Mouse (Mus musculus): ENCODE measurements around the gene Catsper4.
A peak's percentile ranks its signal among the peaks of the same experiment; 100 is the strongest.

Catsper4 gene

DNA sequence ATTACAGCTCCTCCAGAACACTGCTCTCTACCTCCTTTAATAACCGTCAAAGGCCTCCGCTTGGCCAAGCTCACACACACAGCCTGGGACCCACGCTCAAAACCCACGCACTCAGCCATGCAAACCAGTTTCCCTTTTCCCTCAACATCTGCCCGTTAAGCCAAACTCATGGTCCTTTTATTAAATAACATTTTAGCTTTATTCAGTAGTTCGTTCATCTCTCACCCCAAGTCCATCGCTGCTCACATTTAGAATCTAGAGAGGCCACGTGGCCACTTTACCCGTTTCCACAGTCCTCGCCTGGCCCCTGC lies 23.7 kb upstream of the Catsper4 start:
- no peak for DNase-seq (ENCODE audit: low read depth, low spot score)

DNA sequence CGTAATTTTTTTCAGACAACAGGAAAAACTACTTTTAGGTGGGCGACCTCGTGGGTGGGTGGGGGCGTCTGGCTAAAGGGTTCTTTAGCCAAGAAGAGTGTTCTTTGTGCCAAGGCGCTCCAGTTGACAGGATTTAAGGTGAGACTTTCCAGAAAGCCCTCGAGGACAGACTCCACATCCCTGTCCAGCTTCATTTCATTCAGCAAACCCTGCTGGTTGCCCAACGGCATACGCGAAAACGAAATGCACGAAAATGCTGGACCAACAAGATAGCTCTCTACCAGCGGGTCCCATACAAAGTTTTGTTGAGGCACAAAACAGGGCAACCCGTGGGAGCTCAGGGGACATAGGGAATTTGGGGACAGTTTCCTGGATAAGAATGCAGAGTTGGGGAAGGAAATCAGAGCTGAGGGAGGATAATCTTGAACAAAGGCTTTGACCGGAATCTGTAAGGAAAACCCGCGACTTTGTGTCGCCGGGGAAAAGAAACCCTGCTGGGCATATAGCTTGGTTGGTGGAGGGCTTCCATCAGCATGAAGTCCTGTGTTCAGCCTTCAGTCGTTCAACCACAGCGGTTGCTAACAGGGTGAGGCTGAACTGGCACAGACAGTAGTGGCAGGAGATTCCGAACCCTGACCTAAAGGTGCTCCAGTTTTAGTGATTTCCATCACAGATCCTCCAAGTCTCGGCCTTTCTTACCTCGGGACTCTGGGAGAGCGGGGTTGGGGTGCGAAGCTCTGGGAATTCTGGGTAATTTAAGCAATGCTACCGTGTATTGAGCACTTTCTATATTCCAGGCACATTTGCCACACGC lies 23.1 kb upstream of the Catsper4 start:
- DNase-seq (ENCODE audit: low read depth, low spot score) = no peak

DNA sequence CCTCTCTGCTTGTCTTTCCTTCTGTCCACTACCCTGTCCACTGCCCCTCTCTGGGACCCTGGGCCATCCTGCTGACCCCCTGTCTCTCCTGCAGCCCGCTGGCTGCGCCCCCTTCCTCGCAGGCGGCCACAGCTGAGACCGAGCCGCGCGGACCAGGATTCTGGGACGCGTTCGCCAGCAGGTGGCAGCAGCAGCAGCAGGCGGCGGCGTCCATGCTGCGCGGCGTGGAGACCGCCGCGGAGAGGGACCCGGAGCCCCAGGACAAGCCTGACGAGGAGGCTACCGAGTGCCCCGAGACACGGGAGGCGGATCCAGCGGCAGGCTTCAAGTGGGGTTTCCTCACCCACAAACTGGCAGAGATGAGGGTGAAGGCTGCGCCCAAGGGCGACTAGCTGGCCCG lies 22.5 kb upstream of the Catsper4 start:
- no peak for DNase-seq (ENCODE audit: low read depth, low spot score)

DNA sequence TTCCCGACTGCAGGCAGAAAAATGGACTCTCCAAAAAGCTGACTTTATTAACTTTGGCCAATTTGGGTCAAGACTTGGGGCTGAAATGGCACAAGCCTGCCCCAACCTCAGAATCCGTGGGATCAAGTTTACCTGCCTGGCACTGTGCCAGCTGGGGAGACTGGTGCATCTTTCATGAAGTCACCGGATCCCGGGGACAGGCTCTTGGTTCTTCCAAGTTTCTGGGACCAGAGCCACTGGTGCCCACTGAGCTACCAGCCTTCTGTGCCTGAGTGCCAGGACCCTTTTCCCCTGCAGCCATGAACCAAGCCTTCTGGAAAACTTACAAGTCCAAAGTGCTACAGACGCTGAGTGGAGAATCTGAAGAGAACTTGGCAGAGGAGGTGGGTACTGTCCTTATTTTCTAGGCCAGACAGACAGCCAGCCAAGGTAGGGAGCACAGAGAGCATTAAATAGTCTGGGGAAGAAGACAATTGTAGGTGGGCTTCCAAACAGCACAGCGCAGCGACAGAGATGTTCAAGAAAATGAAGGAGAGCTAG lies 19.6 kb upstream of the Catsper4 start, which contains the start of gene Gm30191:
TSS of gene Gm30191 (plus strand) at position 217 of the 540 bp plus-strand sequence.
- DNase-seq (ENCODE audit: low read depth, low spot score) = no peak

DNA sequence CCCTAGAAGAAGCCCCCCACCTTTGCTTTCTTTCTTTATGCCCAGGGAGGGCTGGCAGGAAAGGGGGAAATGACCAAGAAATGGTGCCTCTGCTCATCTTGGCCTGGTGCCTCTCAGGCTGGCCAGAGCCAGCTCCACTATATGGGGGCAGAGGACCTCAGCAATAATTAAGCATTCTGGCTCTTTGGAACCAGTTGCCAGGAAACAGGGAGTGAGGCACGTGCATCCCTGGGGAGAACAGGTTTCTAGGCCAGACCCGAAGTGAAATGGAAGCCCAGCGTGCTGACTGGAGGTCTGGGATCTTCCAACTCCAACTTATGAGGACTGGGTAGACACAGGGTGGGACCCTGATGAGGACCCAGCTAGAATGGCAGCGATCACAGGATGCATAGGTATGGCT lies 19.1 kb upstream of the Catsper4 start:
- DNase-seq (ENCODE audit: low read depth, low spot score) = no peak

DNA sequence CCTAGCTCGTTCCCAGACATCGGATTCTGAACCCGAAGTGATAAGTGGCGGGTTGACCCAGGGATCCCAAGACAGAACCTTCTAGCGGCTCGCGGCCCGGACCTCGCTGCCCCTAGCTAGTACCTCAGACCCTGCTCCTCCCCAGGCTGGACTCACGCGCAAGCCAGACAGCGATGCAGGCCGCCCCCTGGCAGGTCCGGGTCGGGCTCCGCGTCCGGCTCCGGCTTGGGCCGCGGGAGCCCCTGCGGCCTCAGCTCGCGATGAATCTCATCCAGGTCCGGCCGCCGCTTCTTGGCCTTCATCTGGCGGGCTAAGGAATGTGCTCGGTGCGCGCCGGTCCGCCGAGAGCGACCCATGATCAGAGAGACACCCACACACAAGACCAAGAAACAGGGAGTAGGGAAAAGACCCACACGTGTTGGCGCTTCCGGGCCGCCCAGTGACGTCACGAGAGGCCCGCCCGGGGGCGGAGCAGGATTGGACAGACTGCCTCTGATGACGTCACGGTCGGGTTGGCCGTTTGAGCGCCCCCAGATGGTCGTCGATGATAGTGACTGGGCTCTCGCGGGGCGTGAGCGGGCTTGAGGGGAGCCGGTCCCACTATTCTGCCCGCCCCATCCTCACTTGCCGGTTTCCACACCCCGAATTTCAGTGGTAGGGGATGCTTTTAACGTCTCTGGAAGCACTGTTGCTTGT lies 18.1 kb upstream of the Catsper4 start, which contains the start of gene Zfp593:
TSS of gene Zfp593 (minus strand) at position 445 of the 696 bp plus-strand sequence.
- DNase-seq (ENCODE audit: low read depth, low spot score) = peak; percentile 90

DNA sequence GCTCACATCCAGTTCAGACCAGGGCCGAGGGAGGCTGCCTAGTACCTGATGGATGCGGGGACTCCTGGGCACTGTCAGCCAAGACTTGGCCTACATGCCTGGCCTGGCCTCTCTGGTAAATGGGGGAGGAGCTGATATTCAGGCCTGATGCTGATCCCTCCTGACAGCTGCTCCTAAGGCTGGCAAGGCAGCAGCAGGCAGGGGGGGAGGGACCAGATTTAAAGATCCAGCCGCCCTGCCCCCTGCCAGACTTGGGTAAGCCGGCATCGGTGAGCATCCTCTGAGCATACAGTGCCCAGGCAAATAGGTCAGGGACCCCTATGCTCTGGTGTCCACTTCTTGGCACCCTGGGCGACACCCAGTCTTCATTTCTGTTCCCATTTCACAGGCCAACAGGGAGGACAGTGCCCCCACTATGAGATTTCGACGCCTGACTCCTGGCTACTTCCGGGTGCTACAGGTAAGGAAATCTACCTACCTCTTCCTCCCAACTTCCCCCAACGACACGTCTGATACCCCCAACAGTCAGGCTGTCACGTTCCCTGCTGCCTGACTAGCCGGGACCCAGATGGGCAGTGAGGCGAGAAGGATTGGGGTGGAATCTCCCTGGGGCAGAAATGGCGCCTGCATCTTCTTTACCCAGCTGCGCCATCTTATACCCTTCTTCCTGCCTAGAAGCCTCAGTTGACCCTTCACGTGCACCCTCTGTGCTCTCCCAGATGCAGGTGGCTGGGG lies 16.5 kb upstream of the Catsper4 start, which contains the start of gene E130218I03Rik:
TSS of gene E130218I03Rik (plus strand) at position 147 of the 735 bp plus-strand sequence.
- no peak for DNase-seq (ENCODE audit: low read depth, low spot score)

DNA sequence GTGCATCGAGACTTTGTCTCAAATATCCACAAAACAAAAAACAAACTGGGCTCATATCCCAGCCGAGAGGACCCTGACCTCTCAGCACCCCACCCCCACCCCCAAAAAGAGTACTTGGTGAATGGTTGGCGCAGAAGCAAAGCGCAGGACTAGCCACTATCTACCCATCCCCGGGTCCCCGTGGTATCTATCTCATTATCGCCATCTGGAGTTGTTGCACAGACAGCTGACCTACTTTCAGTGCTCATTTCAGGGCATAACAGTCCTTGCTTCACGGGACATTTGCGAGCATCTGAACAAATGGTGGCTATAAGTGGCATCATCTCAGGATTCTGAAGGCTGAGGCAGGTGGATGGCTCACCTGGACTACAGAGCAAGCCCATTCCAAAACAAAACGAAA lies 11.5 kb upstream of the Catsper4 start:
- peak; percentile 11 for DNase-seq (ENCODE audit: low read depth, low spot score)

DNA sequence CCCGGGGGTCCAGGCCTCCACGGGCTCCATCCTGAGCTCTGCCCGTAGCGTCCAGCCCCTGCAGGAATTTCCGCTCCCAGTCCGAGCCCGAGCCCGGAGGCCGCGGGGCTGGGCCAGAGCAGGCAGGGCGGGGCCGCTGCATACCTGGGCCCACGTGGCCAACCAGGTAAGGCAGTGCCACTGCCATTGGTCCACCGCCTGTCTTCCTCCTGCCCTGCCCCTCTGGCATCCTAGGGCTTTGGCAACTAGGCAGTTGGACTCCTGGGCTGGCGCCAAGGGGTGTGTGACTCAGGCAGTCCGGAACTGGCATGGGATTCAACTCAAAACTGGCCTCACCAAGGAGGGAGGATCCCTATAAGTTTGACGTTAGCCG lies 11.1 kb upstream of the Catsper4 start, which contains the start of gene Cnksr1:
TSS of gene Cnksr1 (minus strand) at position 121 of the 373 bp plus-strand sequence.
- peak; percentile 81 for DNase-seq (ENCODE audit: low read depth, low spot score)

DNA sequence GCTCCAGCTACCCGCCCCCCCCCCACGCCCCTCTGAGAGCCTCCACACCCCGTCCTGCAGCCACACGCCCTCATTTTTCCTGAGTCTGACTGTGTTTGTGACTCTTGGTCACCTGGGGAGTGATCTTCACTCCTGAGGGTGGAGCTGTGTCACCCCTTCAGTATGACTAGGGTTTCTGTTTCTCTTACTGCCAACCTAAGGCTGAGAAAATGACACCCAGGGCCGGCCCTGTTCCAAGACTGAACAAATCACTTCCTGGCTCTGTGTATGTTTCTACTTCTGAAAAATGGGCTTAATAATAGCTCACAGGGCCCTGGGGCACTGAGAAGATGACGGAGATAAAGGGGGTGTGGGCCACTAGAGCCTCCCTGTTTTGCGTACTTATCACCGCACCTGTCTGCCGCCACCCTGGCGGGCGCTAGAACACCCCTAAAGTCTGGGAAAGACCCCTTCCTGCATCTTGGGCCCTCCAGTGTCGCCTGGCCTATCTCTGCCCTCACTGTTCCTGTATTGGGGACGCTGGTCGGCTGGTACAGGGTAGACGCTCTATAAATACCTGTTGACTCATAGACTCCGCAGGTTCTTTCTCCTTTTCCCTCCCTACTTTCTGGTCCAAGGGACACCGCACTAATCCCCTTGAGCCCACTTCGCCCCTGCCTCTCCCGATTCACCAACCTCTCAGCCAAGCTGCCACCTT lies 10.5 kb upstream of the Catsper4 start:
- peak; percentile 20 for DNase-seq (ENCODE audit: low read depth, low spot score)

DNA sequence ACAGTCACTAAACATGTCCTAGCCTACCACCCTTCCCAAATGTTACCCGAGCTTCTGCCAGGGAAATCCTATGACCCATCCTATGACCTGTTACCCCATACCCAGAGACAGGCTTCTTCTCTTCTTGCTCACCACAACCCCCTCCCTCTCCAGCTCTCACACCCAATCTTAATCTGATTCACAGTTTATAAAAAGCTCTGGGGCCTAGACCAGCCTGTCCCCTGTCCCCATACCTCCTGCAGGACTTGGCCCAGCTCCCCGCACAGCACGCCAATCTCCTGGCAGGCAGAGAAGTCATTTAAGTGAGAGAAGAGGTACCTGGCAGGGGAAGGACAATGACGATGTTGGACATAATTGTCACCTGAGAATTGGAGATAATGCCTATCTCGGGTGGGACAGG lies 7.7 kb upstream of the Catsper4 start:
- DNase-seq (ENCODE audit: low read depth, low spot score) = no peak

DNA sequence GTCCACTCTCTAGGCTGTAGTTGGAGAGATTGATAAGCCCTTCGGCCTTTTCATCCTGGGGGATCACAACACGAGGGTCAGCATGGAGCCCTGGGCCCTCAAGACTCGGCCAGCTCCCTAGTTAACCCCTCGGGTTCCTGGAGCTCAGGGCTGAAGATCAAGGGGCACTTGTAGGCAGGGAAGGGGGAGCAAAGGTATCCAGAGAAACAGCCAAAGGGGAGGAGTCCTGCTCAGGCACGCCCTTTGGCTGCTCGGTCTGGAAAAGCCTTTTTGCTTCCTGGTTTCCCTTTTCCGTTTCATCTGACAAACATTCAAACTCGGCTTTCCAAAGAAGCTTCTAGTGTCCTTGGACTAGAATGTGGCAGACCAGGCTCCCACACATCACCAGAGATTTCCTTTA lies 3.2 kb upstream of the Catsper4 start:
- no peak for DNase-seq (ENCODE audit: low read depth, low spot score)

DNA sequence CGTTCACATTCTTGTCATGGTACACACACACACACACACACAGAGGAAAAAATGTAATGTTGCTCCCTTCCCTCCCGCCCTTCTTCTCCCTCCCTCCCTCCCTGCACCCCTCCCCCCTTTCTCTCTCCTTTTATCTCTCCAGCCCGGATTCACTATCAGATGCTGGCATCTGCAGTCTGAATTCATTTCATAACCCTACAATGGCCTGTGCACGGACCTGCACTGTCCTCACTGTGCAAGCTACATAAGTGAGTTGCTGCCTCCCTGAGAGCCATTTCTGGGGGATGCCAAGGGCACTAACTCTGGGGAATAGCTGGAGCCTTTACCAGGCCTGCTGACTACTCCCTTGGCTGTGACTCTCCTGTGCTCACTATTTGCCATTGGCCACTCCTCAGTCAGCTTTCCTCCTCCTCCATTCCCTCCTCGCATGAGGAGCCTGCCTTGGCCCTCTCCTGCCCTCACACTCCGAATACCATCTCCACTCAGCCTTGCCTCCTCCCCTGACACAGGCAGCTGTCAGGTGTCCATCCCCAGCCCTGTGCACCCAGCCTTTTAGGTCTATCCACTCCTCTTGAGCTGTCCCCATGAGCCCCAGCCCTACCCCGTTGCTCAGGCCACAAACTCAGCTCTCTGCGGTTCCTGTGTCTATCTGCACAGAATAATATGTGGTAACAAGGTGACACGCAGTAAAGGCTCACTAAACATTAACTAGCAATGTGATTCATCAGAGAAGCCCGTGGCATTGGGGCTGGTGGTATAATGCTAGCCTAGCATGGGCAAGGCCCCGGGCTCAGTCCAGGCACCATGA lies 4.2 kb downstream of the Catsper4 start:
- no peak for DNase-seq (ENCODE audit: low read depth, low spot score)

DNA sequence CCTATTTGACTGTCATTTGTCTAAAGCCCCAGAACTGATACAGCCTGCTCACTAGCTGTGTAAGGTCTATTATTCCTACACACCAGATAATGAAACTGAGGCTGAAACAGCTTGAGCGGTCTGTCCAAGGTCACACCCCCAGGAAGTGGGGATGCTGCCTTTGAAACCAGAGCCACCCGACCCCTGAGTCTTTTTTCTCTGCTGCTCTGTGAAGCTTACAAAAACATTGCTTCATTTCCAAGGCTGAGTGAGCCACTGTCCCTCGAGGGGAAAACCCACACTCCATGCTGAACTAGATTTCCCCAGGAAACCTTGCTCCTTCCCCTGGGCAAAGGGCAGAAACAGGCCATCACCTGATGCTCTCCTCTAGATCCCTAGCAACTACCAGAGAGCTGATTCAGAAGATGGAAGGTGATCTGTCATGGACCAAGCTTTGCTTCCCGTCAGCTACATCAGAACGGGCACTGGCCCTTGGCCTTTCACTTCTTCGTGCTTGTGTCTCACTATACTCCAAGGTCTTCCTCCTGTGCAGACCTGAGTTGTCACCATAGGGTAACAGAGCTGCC lies 20.6 kb downstream of the Catsper4 start:
- no peak for DNase-seq (ENCODE audit: low read depth, low spot score)

DNA sequence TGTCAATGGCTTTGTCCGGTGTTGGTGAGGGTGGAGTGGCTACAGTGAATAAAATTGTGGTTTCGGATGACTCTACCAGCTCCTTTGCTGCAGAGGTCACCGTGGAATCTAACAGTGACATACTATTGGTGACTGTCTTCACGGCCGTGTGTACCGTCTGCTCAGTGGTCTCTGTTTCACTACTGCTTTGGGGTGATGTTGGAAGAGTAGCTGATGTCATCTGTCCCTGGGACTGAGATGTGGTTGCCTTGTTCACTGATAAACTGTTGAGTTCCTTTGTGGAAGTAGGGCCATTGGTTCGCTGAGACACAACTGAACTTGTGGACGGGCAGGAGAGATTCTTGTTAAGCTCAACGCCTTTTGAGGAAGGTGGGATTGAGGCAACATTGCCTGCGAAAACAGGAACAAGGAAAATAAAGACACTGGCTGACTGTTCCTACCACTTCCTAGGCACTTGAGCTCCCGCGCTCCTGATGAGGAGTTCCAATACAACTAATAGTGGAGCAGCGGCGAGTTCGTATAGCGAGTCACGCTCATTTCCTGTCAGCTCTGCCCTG lies 23.8 kb downstream of the Catsper4 start:
- DNase-seq (ENCODE audit: low read depth, low spot score) = no peak

DNA sequence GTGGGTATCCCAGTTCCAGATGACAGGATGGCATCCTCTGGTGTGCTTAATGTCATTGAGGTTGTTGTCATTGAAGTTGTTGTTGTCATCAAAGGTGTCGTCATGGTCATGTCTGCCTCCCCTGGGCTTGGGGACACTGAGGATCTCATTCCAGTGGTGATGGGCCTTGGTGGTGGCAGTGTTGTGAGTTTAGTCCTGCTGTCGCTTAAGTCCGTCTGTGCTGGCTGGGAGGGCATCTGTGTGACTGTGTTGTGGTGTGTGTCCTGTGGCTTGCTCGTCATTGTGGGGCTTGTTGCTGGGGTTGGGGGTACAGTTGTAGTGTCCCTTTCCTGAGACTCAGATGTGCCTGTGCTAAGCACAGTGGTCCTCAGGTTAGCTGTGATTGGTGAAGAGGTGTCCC lies 24.3 kb downstream of the Catsper4 start, which contains the start of gene Gm7534:
TSS of gene Gm7534 (minus strand) at position 101 of the 400 bp plus-strand sequence.
- no peak for DNase-seq (ENCODE audit: low read depth, low spot score)

DNA sequence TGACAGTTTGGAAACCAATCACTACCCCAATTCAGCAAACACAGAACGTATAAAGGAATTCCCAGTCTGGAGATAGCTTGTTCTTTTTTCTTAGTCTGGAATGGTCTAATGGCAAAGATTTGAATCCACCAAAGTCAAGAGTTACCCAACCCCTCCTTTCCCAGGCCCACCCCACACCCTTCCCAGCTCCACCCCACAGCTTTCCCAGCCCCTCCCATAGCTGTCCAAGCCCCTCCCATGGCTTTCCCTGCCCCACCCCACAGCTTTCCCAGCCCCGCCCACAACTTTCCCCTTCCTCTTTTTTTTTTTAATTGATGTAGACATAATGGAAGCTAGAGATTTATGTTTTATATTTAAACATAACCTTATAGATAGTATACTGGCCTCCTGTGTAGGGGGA lies 27.8 kb downstream of the Catsper4 start:
- DNase-seq (ENCODE audit: low read depth, low spot score) = no peak

DNA sequence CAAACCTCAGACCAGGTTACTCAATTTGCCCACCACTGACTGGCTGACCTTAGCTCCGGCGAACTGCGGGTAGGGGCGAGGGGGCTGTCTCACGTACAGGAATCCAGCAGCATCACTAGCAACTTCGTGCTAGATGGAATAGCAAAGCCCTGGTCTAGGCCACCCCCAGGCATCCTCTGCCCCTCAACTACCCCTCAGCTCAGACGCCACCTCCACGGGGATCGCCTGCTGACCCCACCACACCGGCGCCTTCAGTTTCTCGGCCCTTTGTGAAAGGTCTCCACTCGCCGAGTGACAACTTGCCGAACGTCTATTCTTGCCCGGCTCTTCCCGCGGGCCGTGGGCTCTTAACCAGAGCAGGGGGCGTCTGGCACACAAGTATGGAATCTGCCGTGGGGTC lies 40.9 kb downstream of the Catsper4 start:
- DNase-seq (ENCODE audit: low read depth, low spot score) = no peak

DNA sequence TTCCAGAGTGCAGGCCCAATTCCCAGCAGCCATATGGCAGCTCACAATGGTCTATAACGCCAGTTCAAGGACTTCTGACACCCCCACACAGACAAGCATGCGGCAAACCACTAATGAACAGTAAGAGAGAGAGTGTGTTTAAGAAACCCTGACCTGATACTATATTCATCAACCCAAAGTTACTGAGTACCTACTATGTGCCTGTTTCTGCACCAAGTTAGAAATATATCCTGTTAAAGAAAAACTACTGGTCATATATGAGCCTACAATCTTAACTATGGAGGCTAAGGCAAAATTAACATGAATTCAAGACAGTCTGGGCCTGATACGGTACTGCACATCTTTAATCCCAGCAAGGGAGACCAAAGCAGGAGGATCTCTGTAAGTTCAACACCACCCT lies 41.6 kb downstream of the Catsper4 start:
- no peak for DNase-seq (ENCODE audit: low read depth, low spot score)

DNA sequence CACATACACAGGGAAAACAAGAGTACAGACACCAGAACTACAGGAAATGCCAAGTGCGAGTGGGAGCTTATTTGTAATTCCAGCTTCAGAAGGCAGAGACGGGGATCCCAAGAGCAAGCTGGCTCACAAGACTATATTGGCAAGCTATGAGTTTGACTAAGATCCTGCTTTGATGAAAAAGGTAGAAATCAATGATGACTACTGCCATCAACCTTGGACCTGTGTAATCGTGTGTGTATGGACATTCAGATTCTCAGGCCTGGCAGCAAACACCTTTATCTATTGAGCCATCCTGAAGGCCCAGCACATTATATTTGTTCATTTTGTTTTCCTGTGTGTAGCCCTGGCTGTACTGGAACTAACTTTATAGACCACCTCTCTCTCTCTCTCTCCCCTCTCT lies 43.5 kb downstream of the Catsper4 start:
- DNase-seq (ENCODE audit: low read depth, low spot score) = no peak
